Mouse (Mus musculus) fibroblast of lung, adult 2 months (primary cell): ENCODE results near the gene Fcamr.

Source experiments
- DNase-seq: peaks from one replicate; pipeline ENCODE4 v3.0.0-alpha.2; 2011; ENCODE audit warnings: low read depth

Gene Fcamr

DNA sequence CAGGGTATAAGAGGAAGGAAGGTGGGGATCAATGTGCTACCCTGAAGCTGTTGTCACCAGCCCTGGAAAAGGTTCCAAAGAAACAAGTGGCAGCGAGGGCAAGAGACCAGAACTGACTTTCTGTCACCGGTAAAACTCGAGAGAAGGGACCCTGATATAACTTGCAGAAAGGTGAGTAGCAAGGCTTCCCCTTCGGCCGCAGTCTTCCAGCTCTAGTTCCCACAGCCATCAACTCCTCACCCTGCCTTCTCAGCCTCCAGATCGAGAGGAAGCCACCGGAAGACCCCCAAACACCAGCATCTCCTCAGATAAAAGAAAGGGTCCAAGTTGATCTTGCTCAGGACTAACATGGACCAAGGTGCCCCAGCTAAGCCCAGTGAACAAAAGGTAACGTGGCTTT, at the start of gene Fcamr:
TSS of gene Fcamr (plus strand) at position 301 of the 400 bp plus-strand sequence.
- DNase-seq, result no peak

DNA sequence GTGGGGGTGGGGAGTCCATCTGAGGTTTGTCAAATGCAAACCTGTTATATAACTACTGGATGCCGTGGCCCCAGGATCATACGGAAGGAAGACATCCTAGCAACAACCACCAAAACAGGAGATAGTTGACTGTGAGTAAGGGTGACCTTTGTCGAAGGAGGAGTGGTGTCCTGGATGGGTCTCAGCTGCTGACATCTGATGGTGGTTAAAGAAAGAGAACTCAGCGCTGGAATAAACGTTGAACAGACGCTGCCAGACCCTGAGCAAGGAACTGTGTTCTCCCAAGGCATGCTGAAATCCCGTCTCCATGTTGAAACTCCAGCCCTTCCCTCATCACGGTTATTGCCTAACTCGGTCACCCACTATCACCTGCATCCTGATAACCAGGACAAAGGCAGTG, 41.0 kb upstream of the Fcamr start:
- no peak for DNase-seq

DNA sequence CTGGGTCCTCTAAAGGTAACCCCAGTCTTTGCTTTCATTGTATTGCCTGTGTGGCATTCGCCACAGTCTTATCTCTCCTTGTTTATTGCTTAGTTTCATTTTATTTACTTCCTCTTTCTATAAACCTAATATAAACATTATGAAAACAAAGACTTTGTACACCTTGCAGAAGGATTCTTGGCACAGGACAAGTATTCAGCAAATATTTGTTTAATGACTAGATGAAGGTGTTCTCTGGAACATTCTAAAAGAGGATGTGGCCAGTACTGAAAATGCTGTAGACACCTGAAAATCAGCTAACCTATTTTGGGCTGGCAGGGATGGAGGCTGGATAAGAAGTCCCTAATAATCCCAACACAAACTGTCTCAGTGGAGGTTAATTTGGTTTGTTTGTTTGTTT, 39.1 kb upstream of the Fcamr start:
- no peak for DNase-seq

DNA sequence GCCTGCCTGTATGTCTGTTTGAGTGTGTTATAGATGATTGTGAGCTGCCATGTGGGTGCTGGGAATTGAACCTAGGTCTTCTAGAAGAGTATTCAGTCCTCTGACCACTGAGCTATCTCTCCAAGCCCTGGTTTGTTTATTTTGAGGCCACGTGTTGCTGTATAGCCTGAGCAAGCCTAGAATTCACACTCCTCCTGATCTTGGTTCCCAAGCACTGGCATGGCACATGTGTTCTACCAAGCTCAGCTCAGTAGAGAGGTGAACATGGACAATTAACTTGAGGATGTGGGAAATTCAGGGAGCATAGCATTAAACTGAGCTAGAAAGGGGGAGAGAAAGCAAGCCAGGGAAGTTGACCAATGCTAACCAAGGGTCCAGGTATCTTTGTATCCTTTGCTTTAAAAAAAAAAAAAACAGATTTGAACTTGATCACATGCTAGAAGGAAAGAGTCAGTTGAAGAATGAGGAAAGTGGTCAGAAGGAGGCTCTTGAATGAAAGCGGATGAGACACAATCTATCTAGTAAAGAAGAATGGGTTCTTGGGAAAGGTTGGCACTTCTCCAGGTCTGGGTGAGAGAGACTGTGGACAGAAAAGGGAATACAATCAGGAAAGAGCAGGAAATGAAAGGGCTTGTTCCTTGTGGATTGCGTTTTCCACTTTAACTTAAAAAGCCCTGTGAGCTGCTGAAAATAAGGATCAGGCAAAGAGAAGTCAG, 38.5 kb upstream of the Fcamr start:
- no peak for DNase-seq

DNA sequence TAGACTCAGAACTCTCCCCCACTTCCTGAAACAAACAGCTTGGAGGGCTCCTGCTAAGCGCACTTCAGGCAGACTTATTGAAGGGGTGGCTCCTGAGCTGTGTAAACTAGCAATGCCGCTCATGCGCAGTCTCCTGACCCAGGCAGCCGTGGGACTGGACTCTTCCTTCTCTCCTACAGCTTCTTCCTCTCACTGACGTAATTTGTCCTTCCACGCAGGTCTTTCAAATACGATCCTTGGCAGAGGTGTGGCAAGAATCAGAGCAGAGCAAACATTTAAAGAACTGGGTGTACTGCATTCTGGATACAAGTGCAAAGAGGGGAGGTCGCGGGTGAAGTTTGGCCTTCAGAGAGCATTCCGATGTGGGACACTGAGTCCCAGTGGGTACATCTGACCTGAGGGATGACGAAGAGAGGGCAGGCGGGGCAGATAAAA, 36.7 kb upstream of the Fcamr start:
- DNase-seq, result no peak

DNA sequence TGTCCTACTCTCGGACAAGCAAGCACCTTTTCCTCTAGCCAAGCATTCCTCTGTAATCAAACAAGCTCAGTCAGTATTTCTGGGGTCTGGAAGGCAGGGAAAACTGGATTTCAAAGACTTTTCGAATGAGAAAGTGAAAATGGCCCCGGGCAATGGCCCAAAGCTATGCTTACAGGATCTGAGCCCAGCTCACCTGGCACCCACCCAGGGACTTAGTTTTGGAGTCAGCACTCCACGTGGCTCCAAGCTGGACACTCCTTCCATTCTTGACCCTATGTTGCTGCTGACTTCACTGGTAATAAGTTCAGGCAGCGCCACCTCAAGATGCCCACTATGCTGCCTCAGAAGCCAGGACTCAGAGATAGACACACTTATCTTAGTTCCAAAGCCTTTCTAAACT, 33.6 kb upstream of the Fcamr start:
- no peak for DNase-seq

DNA sequence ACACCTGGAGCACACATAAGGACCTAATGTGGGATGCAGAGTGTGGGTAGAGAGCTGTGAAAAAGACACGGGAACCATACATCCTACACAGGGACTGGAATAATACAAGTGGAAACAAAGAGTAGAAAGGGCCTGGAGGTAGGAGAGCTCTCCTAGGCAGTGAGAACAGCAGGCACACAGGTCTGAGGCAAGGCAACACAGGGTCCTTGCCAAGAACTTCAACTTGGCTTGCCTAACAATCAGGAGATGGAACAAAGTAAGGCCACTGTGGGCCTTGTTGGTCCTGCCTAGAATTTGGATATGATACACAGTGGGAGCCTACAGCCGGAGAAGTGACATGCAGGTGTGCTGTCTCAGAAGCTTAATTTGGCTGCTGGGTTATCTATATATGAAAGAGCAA, 30.8 kb upstream of the Fcamr start:
- no peak for DNase-seq

DNA sequence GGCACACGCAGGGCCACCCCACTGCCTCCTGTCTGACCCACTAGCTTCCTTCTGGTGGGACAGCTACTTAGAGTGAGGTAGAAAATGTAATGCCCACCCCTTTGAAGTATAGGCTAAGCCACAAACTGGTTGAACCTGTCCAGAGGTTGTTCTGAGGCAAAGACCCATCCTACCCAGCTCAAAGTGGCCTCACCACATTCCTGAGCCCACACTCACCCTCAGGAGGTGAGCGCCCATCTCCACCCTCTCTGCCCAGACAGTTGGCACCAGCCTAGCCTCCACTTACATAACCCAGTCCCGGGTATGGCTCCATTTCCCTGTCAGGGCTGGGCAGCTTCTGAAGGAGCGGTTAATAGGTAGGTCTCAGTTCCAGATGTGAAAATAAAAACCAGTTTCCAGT, 30.2 kb upstream of the Fcamr start:
- DNase-seq, result no peak

DNA sequence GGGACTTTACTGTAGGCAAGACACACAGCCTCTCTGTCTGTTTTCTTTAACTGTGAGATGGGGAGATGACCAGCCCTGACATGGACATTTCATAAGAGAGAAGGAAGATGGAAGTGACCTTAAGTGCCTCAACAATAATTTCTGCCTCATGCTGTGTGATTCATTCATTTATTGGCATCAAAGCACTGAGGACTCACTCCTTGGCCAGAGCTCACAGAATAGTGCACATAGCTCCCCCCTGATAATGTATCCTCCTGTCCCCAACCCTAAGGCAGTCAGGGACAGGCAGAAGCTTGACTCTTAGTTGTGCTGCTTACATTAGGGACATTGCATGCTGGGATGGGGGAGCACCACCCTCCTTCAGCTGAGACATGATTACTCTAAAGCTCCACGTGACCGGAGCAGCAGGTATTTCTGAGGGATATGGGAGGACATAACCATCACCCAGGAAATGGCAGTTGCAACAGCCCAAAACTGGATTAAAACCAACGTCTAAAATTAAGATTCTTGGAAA, 29.7 kb upstream of the Fcamr start:
- DNase-seq, result no peak

DNA sequence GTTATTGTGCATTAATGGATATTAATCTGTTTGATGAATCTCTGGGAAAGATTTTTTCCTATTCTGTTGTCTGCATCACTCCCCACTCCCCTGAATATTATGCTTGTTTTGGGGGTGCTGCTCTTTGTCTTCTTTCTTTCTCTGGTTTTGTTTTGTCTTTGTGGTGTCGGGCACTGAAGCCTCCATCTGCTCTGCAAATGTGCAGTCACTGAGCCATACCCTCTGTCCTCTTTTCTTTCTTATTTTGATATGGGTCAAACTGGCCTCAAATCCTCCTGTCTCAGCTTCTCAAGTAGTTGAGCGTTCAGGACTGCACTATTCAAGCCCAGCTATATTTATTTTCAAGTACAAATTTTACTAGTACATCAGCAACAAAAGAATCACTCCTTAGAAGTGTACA, 25.5 kb upstream of the Fcamr start:
- no peak for DNase-seq

DNA sequence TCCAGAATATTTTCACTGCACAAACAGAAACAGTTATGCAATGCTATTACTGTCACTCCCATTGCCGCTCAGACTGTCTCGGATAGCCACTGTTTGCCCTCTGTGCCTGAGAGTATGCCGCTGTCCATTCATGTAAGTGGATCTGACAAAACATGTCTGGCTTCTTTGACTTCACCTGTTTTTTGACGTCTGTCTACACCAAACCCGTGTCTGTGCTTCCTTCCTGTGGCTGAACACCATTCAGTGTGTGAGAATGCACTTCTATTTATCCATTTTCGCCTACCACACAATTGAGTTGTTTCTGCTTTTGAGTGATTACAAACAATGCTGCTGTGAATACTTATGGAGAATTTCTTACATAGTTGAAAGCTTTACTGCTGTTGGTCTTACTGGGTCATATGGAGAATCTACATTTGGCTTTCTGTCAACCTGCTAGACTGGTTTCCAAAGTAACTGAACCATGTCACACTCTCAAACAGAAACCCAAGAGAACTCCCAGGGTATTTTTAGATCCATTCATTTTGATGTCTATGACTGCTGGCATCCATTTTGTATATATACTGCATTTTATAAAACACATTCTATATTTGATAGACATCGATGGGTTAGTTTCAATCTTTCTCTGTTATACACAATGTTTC, 24.9 kb upstream of the Fcamr start:
- no peak for DNase-seq

DNA sequence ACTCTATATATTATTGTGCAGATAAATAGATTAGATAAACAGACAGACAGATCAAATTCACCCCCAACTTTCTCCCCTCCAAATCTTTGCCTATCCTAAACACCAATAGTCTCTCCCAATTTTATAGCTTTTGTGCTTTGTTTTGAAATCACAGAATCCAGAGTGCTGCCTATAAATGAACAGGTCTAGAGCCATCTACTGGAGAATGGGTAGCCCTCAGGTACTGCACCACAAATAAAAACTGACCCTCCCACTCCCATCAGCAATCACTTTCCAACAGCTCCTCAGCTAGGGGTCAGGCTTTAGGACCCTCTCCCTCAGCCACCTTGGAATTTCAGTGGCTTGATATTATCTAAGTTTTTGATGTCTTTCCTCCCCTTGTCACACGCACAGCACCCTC, 24.1 kb upstream of the Fcamr start:
- DNase-seq, result no peak

DNA sequence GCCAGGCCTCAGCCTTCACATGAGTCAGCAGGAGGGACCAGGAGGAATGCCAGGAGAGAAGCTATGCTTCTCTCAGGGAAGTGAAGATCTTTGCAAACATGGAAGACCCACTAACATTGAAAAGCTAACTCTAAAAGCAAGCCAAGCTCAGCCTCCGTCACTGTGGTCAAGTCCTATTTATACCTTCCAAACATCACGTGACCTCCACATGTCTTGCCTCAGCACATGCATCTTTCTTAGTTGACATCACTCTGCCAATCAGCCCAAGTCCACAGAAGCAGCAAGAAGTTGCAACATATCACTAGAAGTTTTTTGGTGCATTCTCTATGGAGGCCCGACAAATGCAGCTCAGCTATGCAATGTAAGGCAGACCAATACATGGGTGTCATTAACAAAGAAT, 20.8 kb upstream of the Fcamr start:
- no peak for DNase-seq

DNA sequence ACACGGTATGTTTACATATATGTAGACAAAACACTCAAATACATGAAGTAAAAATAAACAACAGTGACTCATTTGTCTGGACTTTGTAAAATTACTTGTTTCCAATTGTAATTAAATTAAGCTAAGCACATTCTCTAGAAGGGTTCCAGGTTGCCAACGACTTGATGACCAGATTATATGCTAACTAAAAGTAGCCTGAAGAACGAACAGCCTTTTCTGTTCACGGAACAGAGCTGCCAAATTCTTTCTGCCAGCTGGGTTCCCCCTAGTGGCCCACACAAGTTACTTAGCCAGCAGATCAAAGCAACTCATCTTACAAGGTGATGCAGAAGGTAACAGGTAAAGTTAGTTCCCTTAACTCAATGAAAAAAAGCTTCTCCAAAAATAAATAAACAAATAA, 16.6 kb upstream of the Fcamr start:
- DNase-seq, result no peak

DNA sequence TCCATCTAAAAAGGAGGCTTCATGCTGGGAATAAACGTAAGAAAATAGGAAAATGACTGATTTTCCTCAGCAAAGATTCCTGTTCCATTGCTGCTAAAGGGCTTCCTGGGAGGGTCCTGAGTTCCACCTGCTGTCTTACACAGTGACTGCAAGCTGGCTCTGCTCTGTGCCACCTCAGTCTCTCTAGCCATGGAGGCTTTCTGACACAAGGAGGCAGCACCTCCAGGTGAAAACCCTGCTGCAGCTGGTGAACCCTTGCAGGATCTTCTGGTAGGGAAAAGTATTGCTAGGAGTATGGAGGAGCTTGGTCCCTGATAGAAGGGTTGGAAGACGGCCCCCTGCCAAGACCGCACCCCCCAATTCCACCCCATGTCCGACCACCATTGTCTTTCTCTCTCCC, 13.7 kb upstream of the Fcamr start:
- no peak for DNase-seq

DNA sequence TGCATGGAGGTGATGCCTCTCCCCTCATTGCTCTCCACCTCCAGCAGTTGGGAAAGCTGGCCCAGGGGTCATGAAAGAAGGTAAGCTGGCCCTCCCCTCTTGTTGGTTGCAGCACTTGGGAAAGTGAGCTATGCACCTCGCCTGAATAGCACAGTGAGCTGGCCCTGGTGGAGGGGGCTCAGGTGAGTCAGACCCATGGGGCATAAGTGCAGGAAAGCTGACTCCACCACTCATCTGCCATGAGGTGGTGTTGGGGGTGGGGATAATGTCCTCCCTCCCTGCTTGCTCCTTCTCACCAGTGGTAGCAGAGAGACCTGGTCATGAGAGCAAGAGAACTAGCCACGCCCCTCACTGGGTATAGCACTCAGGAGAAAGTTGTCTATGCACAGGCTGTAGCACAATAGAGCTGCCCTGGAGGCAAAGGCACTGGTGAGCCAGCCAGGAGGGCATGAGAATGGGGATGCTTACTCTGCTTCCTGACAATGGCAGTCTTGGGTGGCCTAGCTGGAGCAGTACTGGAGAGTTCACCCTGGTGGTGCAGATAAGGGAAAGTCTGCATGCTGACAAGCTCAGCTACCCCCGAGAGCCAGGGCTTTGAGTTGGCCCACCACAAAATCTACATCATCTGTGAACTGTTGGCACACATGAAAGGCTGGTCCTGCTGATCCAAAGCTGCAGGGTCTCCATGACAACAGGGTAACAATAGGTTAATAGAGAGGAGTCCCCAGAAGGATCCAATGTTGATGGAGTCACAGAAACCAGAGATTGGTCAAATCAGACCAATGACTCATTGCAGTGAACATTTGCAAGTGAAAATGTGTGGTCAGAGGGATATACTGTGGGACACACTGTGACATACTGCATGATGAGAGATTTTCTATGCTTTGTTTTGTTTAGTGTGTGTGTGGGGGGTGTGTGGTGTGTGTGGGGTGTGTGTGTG, 10.9 kb upstream of the Fcamr start:
- no peak for DNase-seq

DNA sequence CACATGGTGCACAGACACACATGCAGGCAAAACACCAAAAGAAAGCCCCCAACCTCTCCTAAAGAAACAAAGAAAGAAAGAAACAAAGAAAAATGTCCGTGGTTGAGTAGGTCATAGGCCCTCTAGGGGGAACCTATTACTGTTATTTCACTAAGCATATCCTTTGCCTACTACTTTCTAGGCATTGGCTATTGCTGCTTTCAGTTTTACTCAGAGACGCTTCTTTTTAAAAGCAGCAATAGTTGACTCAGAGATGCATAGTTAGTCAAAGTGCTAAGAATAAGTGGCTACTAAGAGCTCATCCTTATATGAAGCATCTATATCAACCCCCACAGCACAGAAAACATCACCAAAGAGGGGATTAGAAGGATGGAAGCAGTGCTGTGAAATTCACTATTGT, 5.4 kb upstream of the Fcamr start:
- no peak for DNase-seq

DNA sequence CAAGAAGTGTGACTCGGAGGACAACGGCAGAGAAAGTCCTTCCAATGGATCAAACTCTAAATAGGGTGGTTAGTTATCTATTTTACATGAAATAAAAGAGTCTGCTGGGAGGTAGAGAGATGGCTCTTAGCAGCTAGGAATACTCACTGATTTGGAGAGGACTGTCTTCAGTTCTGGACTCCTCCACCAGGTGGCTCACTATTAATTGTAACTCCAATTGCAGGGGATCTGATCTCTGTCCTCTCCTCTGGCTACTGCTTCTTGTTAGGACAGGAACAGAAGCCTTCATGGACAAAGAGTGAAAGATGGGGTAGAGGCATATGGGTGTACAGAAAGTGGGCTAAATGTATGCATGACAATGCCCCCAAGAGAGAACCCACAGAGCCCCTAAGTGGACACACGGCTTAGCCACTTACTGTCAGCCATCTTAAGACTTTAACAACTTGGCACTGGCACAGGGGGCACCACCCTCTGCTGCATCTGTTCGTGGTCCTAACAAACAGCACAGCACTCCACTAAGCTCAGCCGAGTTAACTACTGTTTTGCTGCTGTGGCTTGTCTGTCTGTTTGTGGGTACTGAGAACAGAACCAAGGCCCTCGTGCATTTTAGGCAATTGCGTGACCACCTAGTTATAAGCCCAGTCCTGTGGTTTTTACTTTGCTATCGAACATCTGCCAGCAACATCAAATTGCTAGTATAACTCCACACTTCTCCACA, 3.6 kb upstream of the Fcamr start:
- DNase-seq, result peak; percentile 10

DNA sequence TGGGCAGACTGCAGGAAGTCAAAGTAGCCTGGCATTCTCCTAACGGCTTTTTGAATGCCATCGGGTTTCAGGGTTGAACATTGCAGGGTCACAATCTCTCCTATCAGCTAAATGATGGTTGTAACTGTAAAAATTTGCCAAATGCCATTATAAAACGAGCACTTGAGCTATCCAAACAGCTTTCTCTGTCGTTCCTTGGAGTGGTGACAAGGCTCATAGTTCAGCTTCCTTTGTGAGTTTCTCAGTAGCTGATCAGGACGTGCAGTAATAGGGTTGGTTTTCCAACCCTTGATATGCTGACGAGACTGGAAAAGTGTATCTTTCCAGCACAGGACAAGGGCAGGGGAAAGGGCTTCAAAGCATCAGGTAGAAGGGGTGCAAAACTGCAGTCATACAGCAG, 2.7 kb upstream of the Fcamr start:
- DNase-seq, result no peak

DNA sequence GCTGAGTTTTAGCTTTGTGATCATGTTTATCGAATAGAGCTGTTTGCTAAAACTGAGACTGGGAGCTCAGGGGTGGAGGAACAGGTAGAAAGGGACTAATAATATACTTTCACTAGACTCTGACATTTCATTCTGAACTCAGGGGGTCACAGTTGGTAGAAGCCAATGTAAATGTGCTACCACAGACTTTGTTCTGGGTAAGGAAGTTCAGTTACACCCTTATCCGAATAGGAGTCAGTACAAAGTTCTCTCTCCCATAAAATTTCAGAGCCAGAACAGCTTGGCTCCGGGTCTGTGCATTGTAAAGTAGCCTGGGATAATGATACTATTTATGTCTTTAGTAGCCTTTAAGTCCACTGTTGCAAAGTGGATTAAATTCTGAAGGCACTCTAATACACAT, 2.2 kb upstream of the Fcamr start:
- DNase-seq, result no peak

DNA sequence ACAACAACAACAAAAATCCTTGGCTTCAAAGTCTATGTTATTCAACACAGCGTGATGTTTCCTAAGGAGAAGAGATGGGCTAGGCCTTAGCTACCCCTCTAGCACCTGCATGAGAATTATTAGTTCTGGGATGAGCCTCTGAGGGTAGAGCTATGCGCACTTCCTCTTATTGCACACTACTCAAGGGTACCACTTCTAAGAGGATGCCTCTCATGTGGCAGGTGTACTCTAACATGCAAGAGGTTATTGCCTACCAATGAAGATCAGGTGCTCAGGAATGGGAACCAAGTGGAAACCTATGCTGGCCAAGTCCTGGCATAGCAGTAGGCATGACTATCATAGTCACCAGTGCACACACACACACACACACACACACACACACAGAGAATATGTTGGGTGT, 1.3 kb upstream of the Fcamr start:
- no peak for DNase-seq

DNA sequence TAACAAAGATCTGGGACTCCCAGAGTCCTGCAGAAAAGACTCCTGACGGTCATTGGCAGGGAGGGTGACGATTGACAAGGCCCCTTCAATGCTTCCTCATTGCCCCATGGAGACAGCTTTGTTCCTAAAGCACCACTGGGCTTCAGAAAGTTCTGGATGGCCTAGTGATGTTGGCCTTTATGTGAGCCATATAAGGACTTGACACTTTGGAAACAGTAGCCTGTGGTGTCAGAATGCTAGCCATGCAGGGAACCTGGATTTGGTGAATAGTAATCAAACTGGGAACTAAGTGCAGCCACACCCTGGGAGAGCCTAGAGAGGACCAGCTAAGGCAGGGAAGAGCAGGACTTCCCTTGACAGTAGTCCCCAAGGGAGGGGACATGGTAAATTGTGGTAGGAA, 809 bp downstream of the Fcamr start:
- no peak for DNase-seq
